Mouse (Mus musculus) CH12.LX (cell line): Measurements from ENCODE around the gene Zfp36l1. TPM values are rescaled to one million over a fixed set of nuclear protein-coding genes. Genes with fewer than 3 reads are reported as not detected.

ENCODE experiments used
- DNase-seq: peaks from one replicate; pipeline ENCODE4 v3.0.0-alpha.2; 2013; ENCODE audit errors: extremely low read depth
- H3K27ac ChIP-seq: 2 replicates; pipeline ENCODE4 v1.5.1; 2012; ENCODE audit warnings: low read depth, mild to moderate bottlenecking, control low read depth, moderate library complexity; ENCODE audit not compliant: insufficient read depth
- H3K27me3 ChIP-seq: replicated peaks from 2 replicates; pipeline ENCODE3; 2012; ENCODE audit warnings: inconsistent platforms
- H3K36me3 ChIP-seq, 2 experiments: replicated peaks in 1 of 2; 2 replicates each; pipeline versions ENCODE3 to v1.6.1; 2012; ENCODE audit warnings: inconsistent platforms in 1 of 2, low read length in 1 of 2, mild to moderate bottlenecking in 1 of 2, mixed read lengths in 1 of 2, moderate library complexity in 1 of 2; ENCODE audit not compliant: control insufficient read depth in 1 of 2, insufficient read depth in 1 of 2
- H3K4me1 ChIP-seq, 2 experiments: 2 replicates each; pipeline ENCODE4 v1.6.1; 2012; ENCODE audit warnings: inconsistent platforms in 1 of 2, moderate library complexity in 1 of 2; ENCODE audit not compliant: insufficient read depth in 2 of 2, control insufficient read depth in 1 of 2
- H3K4me2 ChIP-seq: 2 replicates; pipeline ENCODE4 v1.6.1; 2012; ENCODE audit warnings: low read depth, mild to moderate bottlenecking, control low read depth; ENCODE audit not compliant: poor library complexity, insufficient read depth, severe bottlenecking
- H3K4me3 ChIP-seq, 3 experiments: fragments of 150-350 bp in 1 of 3; sonication (generic) in 1 of 3; replicated peaks in 1 of 3; 2 replicates each; pipeline versions ENCODE3 to v1.5.1; 2011 to 2012; ENCODE audit warnings: low read depth in 2 of 3, low read length in 2 of 3, mild to moderate bottlenecking in 2 of 3, moderate library complexity in 2 of 3, control low read depth in 1 of 3, improper control_type of control experiment in 1 of 3, inconsistent platforms in 1 of 3, mixed read lengths in 1 of 3; ENCODE audit not compliant: poor library complexity in 1 of 3
- H3K79me2 ChIP-seq: replicated peaks from 2 replicates; pipeline ENCODE4 v1.6.1; 2012; ENCODE audit warnings: mild to moderate bottlenecking, moderate library complexity; ENCODE audit not compliant: control insufficient read depth, poor library complexity, insufficient read depth, severe bottlenecking; ENCODE audit errors: extremely low read depth
- H3K9ac ChIP-seq: 2 replicates; pipeline ENCODE4 v1.6.1; 2012; ENCODE audit warnings: low read depth, mild to moderate bottlenecking, control low read depth, moderate library complexity; ENCODE audit not compliant: insufficient read depth
- H3K9me3 ChIP-seq: replicated peaks from 2 replicates; pipeline ENCODE3; 2012; ENCODE audit warnings: low read length, inconsistent platforms, mixed read lengths
- CHD1 ChIP-seq: IDR thresholded peaks from 2 replicates; pipeline ENCODE4 v1.6.1; 2012; ENCODE audit warnings: low read depth, low read length, improper control_type of control experiment, inconsistent platforms
- CHD2 ChIP-seq: IDR thresholded peaks from 2 replicates; pipeline ENCODE4 v1.6.1; 2011; ENCODE audit warnings: low read length, improper control_type of control experiment
- ELF1 ChIP-seq: IDR thresholded peaks from 2 replicates; pipeline ENCODE4 v1.6.1; 2014; ENCODE audit warnings: low read depth, mild to moderate bottlenecking, inconsistent platforms, low read length, improper control_type of control experiment
- ETS1 ChIP-seq: conservative IDR thresholded peaks from 2 replicates; pipeline ENCODE4 v1.6.1; 2012; ENCODE audit warnings: low read depth, mild to moderate bottlenecking, inconsistent platforms, low read length, improper control_type of control experiment, moderate library complexity
- GABPA ChIP-seq: IDR thresholded peaks from 2 replicates; pipeline ENCODE4 v1.6.1; 2012; ENCODE audit warnings: low read depth, low read length, improper control_type of control experiment, inconsistent platforms; ENCODE audit not compliant: insufficient replicate concordance
- HCFC1 ChIP-seq: IDR thresholded peaks from 2 replicates; pipeline ENCODE4 v1.6.1; 2012; ENCODE audit warnings: low read depth, mild to moderate bottlenecking, inconsistent platforms, low read length, improper control_type of control experiment
- IRF4 ChIP-seq: IDR thresholded peaks from 2 replicates; pipeline ENCODE4 v1.6.1; 2014; ENCODE audit warnings: low read depth, mild to moderate bottlenecking, inconsistent platforms, low read length, improper control_type of control experiment
- JUN ChIP-seq: IDR thresholded peaks from 2 replicates; pipeline ENCODE4 v1.6.1; 2011; ENCODE audit warnings: low read depth, mild to moderate bottlenecking, low read length, improper control_type of control experiment, moderate library complexity; ENCODE audit not compliant: insufficient read depth
- JUND ChIP-seq: conservative IDR thresholded peaks from 2 replicates; pipeline ENCODE4 v1.6.1; 2011; ENCODE audit warnings: low read depth, low read length, improper control_type of control experiment
- MAX ChIP-seq: IDR thresholded peaks from 2 replicates; pipeline ENCODE4 v1.6.1; 2011; ENCODE audit warnings: low read length, improper control_type of control experiment
- MAZ ChIP-seq: IDR thresholded peaks from 2 replicates; pipeline ENCODE4 v1.6.1; 2012; ENCODE audit warnings: low read depth, mild to moderate bottlenecking, inconsistent platforms, low read length, improper control_type of control experiment, moderate library complexity
- MXI1 ChIP-seq: IDR thresholded peaks from 2 replicates; pipeline ENCODE4 v1.6.1; 2011; ENCODE audit warnings: mild to moderate bottlenecking, low read depth, low read length, improper control_type of control experiment
- PAX5 ChIP-seq: IDR thresholded peaks from 2 replicates; pipeline ENCODE4 v1.6.1; 2012; ENCODE audit warnings: low read length, inconsistent platforms, mixed read lengths
- POLR2AphosphoS2 ChIP-seq: IDR thresholded peaks from 2 replicates; pipeline ENCODE4 v1.6.1; 2011; ENCODE audit warnings: low read depth, low read length, improper control_type of control experiment
- SIN3A ChIP-seq: IDR thresholded peaks from 2 replicates; pipeline ENCODE4 v1.6.1; 2012; ENCODE audit warnings: low read length, improper control_type of control experiment, inconsistent platforms
- TBP ChIP-seq: conservative IDR thresholded peaks from 2 replicates; pipeline ENCODE4 v1.6.1; 2011; ENCODE audit warnings: low read depth, low read length, improper control_type of control experiment
- TCF12 ChIP-seq: IDR thresholded peaks from 2 replicates; pipeline ENCODE4 v1.6.1; 2014; ENCODE audit warnings: low read depth, mild to moderate bottlenecking, inconsistent platforms, low read length, improper control_type of control experiment
- USF1 ChIP-seq: IDR thresholded peaks from 2 replicates; pipeline ENCODE4 v1.6.1; 2014; ENCODE audit warnings: low read depth, mild to moderate bottlenecking, inconsistent platforms, low read length, improper control_type of control experiment
- USF2 ChIP-seq: conservative IDR thresholded peaks from 2 replicates; pipeline ENCODE4 v1.6.1; 2011; ENCODE audit warnings: low read depth, low read length, improper control_type of control experiment
- ZKSCAN1 ChIP-seq: IDR thresholded peaks from 2 replicates; pipeline ENCODE4 v1.6.1; 2012; ENCODE audit warnings: low read depth, inconsistent platforms, low read length, improper control_type of control experiment, borderline replicate concordance
- ZMIZ1 ChIP-seq: IDR thresholded peaks from 2 replicates; pipeline ENCODE4 v1.6.1; 2012; ENCODE audit warnings: low read depth, mild to moderate bottlenecking, inconsistent platforms, low read length, improper control_type of control experiment
- dilution Hi-C: fragments of 300-500 bp; cut with MboI; formaldehyde crosslinking; loops from 2 replicates; pipeline ENCODE4 v1.14.3; 2020; ENCODE audit warnings: low sequenced_read_pairs; ENCODE audit not compliant: extremely low pct_unique_long_range_greater_than_20kb, extremely low pct_ligation_motif_present
- in situ Hi-C: fragments of 300-500 bp; cut with MboI; formaldehyde crosslinking; loops from 3 replicates; pipeline ENCODE4 v1.14.3; 2019; ENCODE audit warnings: low sequenced_read_pairs, low pct_ligation_motif_present, low pct_unique_long_range_greater_than_20kb, mixed read lengths
- polyA plus RNA-seq: library from polyadenylated mRNA; unstranded; fragments of >175 nt; gene quantifications from 2 replicates; pipeline ENCODE4 v1.2.1, GENCODE M21; 2012; ENCODE audit warnings: low read depth; ENCODE audit not compliant: insufficient read length
- total RNA-seq, 2 experiments: library from RNA; depleted of rRNA; stranded (reverse); fragments of 300-350 nt in 1 of 2; fragments of >200 nt in 1 of 2; gene quantifications; 2 replicates each; pipeline ENCODE4 v1.2.3; 2012 to 2014

Zfp36l1 gene
- total and polyA plus RNA-seq, 3 experiments: 32.7 to 192 (median 50.7) TPM

DNA sequence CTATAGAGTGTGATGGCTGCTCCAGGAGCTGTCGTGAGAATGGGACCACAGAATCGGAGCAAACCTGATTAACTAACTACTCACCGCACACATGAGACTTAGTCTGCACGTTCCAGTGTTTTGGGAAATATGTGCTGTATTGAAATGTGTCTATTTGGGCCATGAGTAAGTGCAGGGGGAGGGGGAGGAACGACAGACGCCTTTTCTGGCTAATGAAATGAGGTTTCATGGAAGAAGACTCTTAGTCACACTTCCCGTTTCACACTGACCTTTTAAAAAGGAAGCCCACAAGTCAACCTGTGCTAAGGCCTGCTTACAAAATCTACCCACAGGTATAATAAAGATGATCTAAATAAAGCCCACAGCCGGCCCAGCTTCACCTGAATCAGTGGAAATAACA is 47.8 kb downstream of the Zfp36l1 start (continued):
- TF ChIP-seq USF1 (no peak), PAX5 (no peak), ETS1 (peak; percentile 91), USF2 (no peak), MAX (peak; percentile 56; the same call in 1 of the 2 replicates), SIN3A (peak; percentile 73), MAZ (0 out of 2 replicates have a peak, but pooled peaks have one; percentile 40), CHD2 (peak; percentile 86)

DNA sequence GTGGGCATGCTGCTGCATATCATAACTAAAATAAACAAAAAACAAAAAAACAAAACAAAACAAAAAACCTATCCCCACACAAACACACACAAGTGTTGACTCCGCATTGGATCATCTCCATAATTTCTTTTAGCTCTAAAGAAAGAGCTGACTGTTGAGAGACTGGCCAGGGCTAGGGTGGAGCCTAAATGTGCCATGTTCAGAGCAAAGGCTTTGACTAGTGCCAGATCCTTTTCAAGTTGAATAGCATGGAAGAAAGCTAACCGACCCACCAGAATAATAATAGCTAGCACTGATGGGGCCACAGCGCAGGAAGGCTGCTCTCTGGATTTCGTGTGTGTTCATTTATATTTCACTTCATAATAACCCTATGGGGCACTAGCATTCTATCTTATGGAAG is 48.5 kb downstream of the Zfp36l1 start:
- Histone ChIP-seq H3K9me3 (no peaks in the 10 kb centered on the region), H3K4me2 (0 out of 2 replicates have a peak overlapping the region, but pooled peaks have one; percentile 3), H3K4me3 (no peak overlapping the region), H3K4me1 (peaks cover 53 to 97% of the 10 kb centered on the region in 2 experiments), H3K36me3 (no peaks in the 10 kb centered on the region), H3K9ac (peak overlapping the region; percentile 17), H3K27ac (peak overlapping the region; percentile 33; the same call in 1 of the 2 replicates), H3K27me3 (no peaks in the 10 kb centered on the region), H3K79me2 (no peaks in the 10 kb centered on the region)
- in situ Hi-C loops: loop anchor here (5.0 kb wide), 1 partner anchor 57 kb away; no protein-coding TSS in a partner anchor
- TF ChIP-seq IRF4: no peak
- TF ChIP-seq TBP: no peak
- TF ChIP-seq CHD1: no peak
- TF ChIP-seq TCF12: no peak
- TF ChIP-seq ZMIZ1: no peak
- TF ChIP-seq MXI1: no peak
- no peak for TF ChIP-seq JUN
- no peak for TF ChIP-seq JUND
- no peak for TF ChIP-seq POLR2AphosphoS2
- no peak for TF ChIP-seq ZKSCAN1
- dilution Hi-C loops: no loop called here
- DNase-seq: no peak

- no peak overlapping the region for H3K4me3 ChIP-seq
- in situ Hi-C loops: loop anchor here (5.0 kb wide), 1 partner anchor 56 kb away; no protein-coding TSS in a partner anchor
- peak overlapping the region; percentile 40; the same call in 1 of the 2 replicates for H3K27ac ChIP-seq
- H3K4me1 ChIP-seq: peaks cover 52 to 98% of the 10 kb centered on the region in 2 experiments
- H3K9me3 ChIP-seq: no peaks in the 10 kb centered on the region
- peak overlapping the region; percentile 17; the same call in 1 of the 2 replicates for H3K9ac ChIP-seq
- no peaks in the 10 kb centered on the region for H3K36me3 ChIP-seq
- no peak for DNase-seq
- H3K79me2 ChIP-seq: no peaks in the 10 kb centered on the region
- H3K4me2 ChIP-seq: no peak overlapping the region
- TF ChIP-seq CHD2: peak; percentile 59; the same call in 1 of the 2 replicates
- TF ChIP-seq CHD1: no peak
- no peak for TF ChIP-seq ELF1
- no peak for TF ChIP-seq HCFC1
- no peak for TF ChIP-seq GABPA
- H3K27me3 ChIP-seq: no peaks in the 10 kb centered on the region
- dilution Hi-C loops: no loop called here
Measured at GRCm38 (mm10) chr12:80063402-80064150, 49.2 kb downstream of the Zfp36l1 start.
